8 mouse cellular contexts compared by ENCODE assay signal in genomic region chr1:187377865-187378524, GRCm38 (mm10).
DNase-seq lines count a peak whose midpoint lies in the region; ATAC-seq and TF ChIP-seq lines count a peak whose summit lies in the region.

No protein-coding gene starts in this region.

- H3K4me2 ChIP-seq in kidney, embryonic 15.5 days: 0 out of 2 replicates have a peak overlapping the region, but pooled peaks have one; percentile 0
- H3K4me2 ChIP-seq in kidney, embryonic 14.5 days (replicated peaks; ENCODE audit: low read depth, low read length): no peak overlapping the region
- H3K4me2 ChIP-seq in hindbrain, embryonic 14.5 days (replicated peaks): peak overlapping the region; percentile 10; the same call in 1 of the 2 replicates
- H3K4me2 ChIP-seq in neural tube, embryonic 15.5 days: peak overlapping the region; percentile 38

- no peaks in the 10 kb centered on the region for H3K9me3 ChIP-seq in kidney, embryonic 15.5 days (replicated peaks)
- no peaks in the 10 kb centered on the region for H3K9me3 ChIP-seq in kidney, embryonic 14.5 days (ENCODE audit: control insufficient read depth, low read length)
- no peaks in the 10 kb centered on the region for H3K9me3 ChIP-seq in hindbrain, embryonic 14.5 days (ENCODE audit: control insufficient read depth, low read length)
- no peaks in the 10 kb centered on the region for H3K9me3 ChIP-seq in neural tube, embryonic 15.5 days (replicated peaks)

- H3K36me3 ChIP-seq in kidney, embryonic 15.5 days: no peaks in the 10 kb centered on the region
- no peaks in the 10 kb centered on the region for H3K36me3 ChIP-seq in kidney, embryonic 14.5 days (ENCODE audit: control insufficient read depth, insufficient read depth, low read length)
- H3K36me3 ChIP-seq in hindbrain, embryonic 14.5 days (replicated peaks; ENCODE audit: control insufficient read depth, insufficient read depth): no peaks in the 10 kb centered on the region
- no peaks in the 10 kb centered on the region for H3K36me3 ChIP-seq in neural tube, embryonic 15.5 days

- no peak overlapping the region for H3K4me3 ChIP-seq in kidney, embryonic 15.5 days (replicated peaks)
- H3K4me3 ChIP-seq in kidney, embryonic 14.5 days (ENCODE audit: low read length): no peak overlapping the region
- H3K4me3 ChIP-seq in bone marrow, adult 2 months (replicated peaks; ENCODE audit: control insufficient read depth, low read depth, low read length): no peak overlapping the region
- no peak overlapping the region for H3K4me3 ChIP-seq in hindbrain, embryonic 14.5 days (replicated peaks; ENCODE audit: low read length)
- H3K4me3 ChIP-seq in neural tube, embryonic 15.5 days (replicated peaks): no peak overlapping the region

- no peak overlapping the region for H3K9ac ChIP-seq in kidney, embryonic 15.5 days
- H3K9ac ChIP-seq in kidney, embryonic 14.5 days (ENCODE audit: low read depth, low read length): no peak overlapping the region
- H3K9ac ChIP-seq in hindbrain, embryonic 14.5 days: no peak overlapping the region
- H3K9ac ChIP-seq in neural tube, embryonic 15.5 days (replicated peaks): no peak overlapping the region

- no peak overlapping the region for H3K27ac ChIP-seq in kidney, embryonic 15.5 days
- no peak overlapping the region for H3K27ac ChIP-seq in kidney, embryonic 14.5 days (ENCODE audit: low read depth, low read length)
- H3K27ac ChIP-seq in bone marrow, adult 2 months (ENCODE audit: control insufficient read depth, insufficient read depth, low read depth, low read length, poor library complexity): peak overlapping the region; percentile 89
- peak overlapping the region; percentile 34 for H3K27ac ChIP-seq in hindbrain, embryonic 14.5 days
- peak overlapping the region; percentile 41; the same call in 1 of the 2 replicates for H3K27ac ChIP-seq in neural tube, embryonic 15.5 days (replicated peaks)

- ATAC-seq in kidney, embryonic 15.5 days (replicated peaks; ENCODE audit: low FRiP score): 0 out of 2 replicates have a peak, but pooled peaks have one; percentile 36
- no peak for ATAC-seq in kidney, embryonic 14.5 days (ENCODE audit: low FRiP score, low TSS enrichment)
- peak; percentile 51; the same call in 1 of the 2 replicates for ATAC-seq in hindbrain, embryonic 14.5 days (ENCODE audit: low FRiP score)
- ATAC-seq in neural tube, embryonic 15.5 days (ENCODE audit: low FRiP score): peak; percentile 57; the same call in 1 of the 2 replicates

- 0 out of 2 replicates have a peak, but pooled peaks cover 5% of the 10 kb centered on the region for H3K27me3 ChIP-seq in kidney, embryonic 15.5 days
- no peaks in the 10 kb centered on the region for H3K27me3 ChIP-seq in kidney, embryonic 14.5 days (ENCODE audit: control insufficient read depth, insufficient read depth, low read length)
- no peaks in the 10 kb centered on the region for H3K27me3 ChIP-seq in hindbrain, embryonic 14.5 days (ENCODE audit: control insufficient read depth, insufficient read depth, low read length)
- H3K27me3 ChIP-seq in neural tube, embryonic 15.5 days (replicated peaks): no peaks in the 10 kb centered on the region

- peaks cover 17% of the 10 kb centered on the region for H3K4me1 ChIP-seq in kidney, embryonic 15.5 days
- no peaks in the 10 kb centered on the region for H3K4me1 ChIP-seq in kidney, embryonic 14.5 days (ENCODE audit: control insufficient read depth, insufficient read depth, low read length)
- H3K4me1 ChIP-seq in bone marrow, adult 2 months (ENCODE audit: control insufficient read depth, insufficient read depth, low read length): no peaks in the 10 kb centered on the region; the same call in 1 of the 2 replicates
- H3K4me1 ChIP-seq in hindbrain, embryonic 14.5 days (replicated peaks; ENCODE audit: control insufficient read depth, insufficient read depth, low read length): 0 out of 2 replicates have a peak, but pooled peaks cover 7% of the 10 kb centered on the region
- peaks cover 12% of the 10 kb centered on the region for H3K4me1 ChIP-seq in neural tube, embryonic 15.5 days

- TF ChIP-seq CTCF in bone marrow, adult 2 months (IDR thresholded peaks at IDR 0.05; ENCODE audit: control insufficient read depth, insufficient read depth, low read length): no peak

- TF ChIP-seq POLR2A in bone marrow, adult 2 months (IDR thresholded peaks at IDR 0.05; ENCODE audit: borderline replicate concordance, control insufficient read depth, low read depth, low read length): 0 out of 2 replicates have a peak, but pooled peaks have one; percentile 8

- peak; percentile 53 for DNase-seq in hindbrain, embryonic 14.5 days (ENCODE audit: low spot score)
- DNase-seq in adipocyte (ENCODE audit: low spot score): no peak
- DNase-seq in adrenal gland, adult 18-20 months (ENCODE audit: low spot score in 2 of 2): no peak
- no peak for DNase-seq in heart, adult 8-10 months (ENCODE audit: low spot score)

- WGBS in kidney, embryonic 15.5 days: 50% methylated on average over 14 of the region's 14 CpGs
- WGBS in kidney, embryonic 14.5 days: 50% methylated on average over 14 of the region's 14 CpGs
- 74% methylated on average over 14 of the region's 14 CpGs for WGBS in bone marrow, adult 2 months
- 38% methylated on average over 14 of the region's 14 CpGs for WGBS in hindbrain, embryonic 14.5 days
- 27% methylated on average over 14 of the region's 14 CpGs for WGBS in neural tube, embryonic 15.5 days

Comparison
In these comparisons a context has a peak if more than half of its experiments do, and no peak if none do; other contexts are left out.
1. H3K27ac ChIP-seq: peak in bone marrow, adult 2 months (single experiment), hindbrain, embryonic 14.5 days (single experiment) and neural tube, embryonic 15.5 days (single experiment); none in kidney, embryonic 15.5 days (single experiment) and kidney, embryonic 14.5 days (single experiment).